Mouse (Mus musculus): ENCODE results near the gene Hdgfl3.

GRCm38 (mm10) chr7:81858236-81858635, 76.0 kb downstream of the Hdgfl3 start:
- TF ChIP-seq CTCF (IDR thresholded peaks at IDR 0.05; ENCODE audit: control insufficient read depth, insufficient read depth, low read length) (no peak), POLR2A (IDR thresholded peaks at IDR 0.05; ENCODE audit: borderline replicate concordance, control insufficient read depth, low read depth, low read length) (no peak)

All from bone marrow, adult 2 months (tissue).